ENCODE assay signal across 35 mouse cellular contexts in the genomic region with DNA sequence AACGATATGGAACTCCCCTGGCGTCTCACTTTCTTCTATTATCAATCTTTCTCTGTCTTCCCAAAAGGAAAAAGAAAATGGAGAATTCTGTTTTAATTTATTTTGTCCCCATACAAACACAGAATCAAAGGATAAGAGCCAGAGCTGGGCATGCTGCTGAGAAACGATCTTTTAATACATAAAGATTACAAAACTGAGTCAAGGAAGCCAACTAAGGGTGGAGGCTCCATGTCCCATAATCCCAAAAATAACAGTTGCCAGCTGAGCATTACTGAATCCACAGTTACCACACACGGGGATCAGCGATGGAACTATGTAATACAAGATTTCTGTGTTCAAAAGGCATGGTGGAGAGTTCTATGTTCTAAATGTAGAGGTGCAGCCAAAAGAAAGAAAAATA.
"Had no signal": no experiment of that assay in that cellular context is flagged by ENCODE, and none has a peak within 500 bp of the region (broad histone marks: within the 10 kb centered on the region; RNA-seq: fewer than 3 reads in every experiment).

No protein-coding gene starts in this region.

- H3K4me1 ChIP-seq: heart, embryonic 15.5 days; hindbrain, embryonic 12.5 days; hindbrain, embryonic 13.5 days; intestine, embryonic 15.5 days; kidney, embryonic 15.5 days had no signal

- H3K27ac ChIP-seq: heart, embryonic 13.5 days; heart, embryonic 15.5 days; hindbrain, embryonic 10.5 days; hindbrain, embryonic 12.5 days; hindbrain, embryonic 13.5 days; hindbrain, embryonic 14.5 days; hindbrain, embryonic 15.5 days; hindbrain, postnatal 0 days; intestine, embryonic 15.5 days; kidney, embryonic 15.5 days; kidney, postnatal 0 days; layer of hippocampus, adult 2 months; left cerebral cortex, adult 2 months had no signal

- H3K9ac ChIP-seq: heart, embryonic 12.5 days; heart, embryonic 13.5 days; heart, embryonic 15.5 days; hindbrain, embryonic 12.5 days; hindbrain, embryonic 13.5 days; hindbrain, embryonic 14.5 days; hindbrain, embryonic 15.5 days; intestine, embryonic 15.5 days; kidney, embryonic 15.5 days had no signal

- H3K4me2 ChIP-seq: heart, embryonic 11.5 days; heart, embryonic 12.5 days; heart, embryonic 13.5 days; heart, embryonic 15.5 days; hindbrain, embryonic 12.5 days; hindbrain, embryonic 13.5 days; hindbrain, embryonic 14.5 days; hindbrain, embryonic 15.5 days; intestine, embryonic 15.5 days; kidney, embryonic 15.5 days had no signal

- H3K4me3 ChIP-seq: heart, embryonic 12.5 days; heart, embryonic 13.5 days; heart, embryonic 15.5 days; hindbrain, embryonic 10.5 days; hindbrain, embryonic 12.5 days; hindbrain, embryonic 13.5 days; hindbrain, embryonic 15.5 days; intestine, embryonic 15.5 days; kidney, embryonic 15.5 days; layer of hippocampus, adult 2 months; left cerebral cortex, adult 2 months had no signal

- DNase-seq: heart, postnatal 10 days; heart, postnatal 14 days; heart, postnatal 36 days; heart, postnatal 4 days; kidney, adult 11 months; kidney, adult 18-20 months; kidney, adult 2 months; kidney, adult 8-10 months; kidney, adult 9 months; kidney, postnatal 10 days; kidney, postnatal 14 days; kidney, postnatal 25 days; kidney, postnatal 36 days; kidney, postnatal 4 days; layer of hippocampus, adult 9-11 months; layer of hippocampus, postnatal 36 days had no signal

- ATAC-seq: hindbrain, embryonic 16.5 days; hindbrain, postnatal 0 days; inflammation-experienced regulatory T-cells, adult 6 months; intestine, embryonic 15.5 days; intestine, embryonic 16.5 days; intestine, postnatal 0 days had no signal

- H3K9me3 ChIP-seq: heart, embryonic 12.5 days; heart, embryonic 13.5 days; heart, embryonic 15.5 days; hindbrain, embryonic 10.5 days; hindbrain, embryonic 12.5 days; hindbrain, embryonic 13.5 days; hindbrain, embryonic 15.5 days; intestine, embryonic 15.5 days; kidney, embryonic 15.5 days had no signal

- H3K36me3 ChIP-seq: heart, embryonic 12.5 days; heart, embryonic 13.5 days; heart, embryonic 15.5 days; hindbrain, embryonic 10.5 days; hindbrain, embryonic 12.5 days; hindbrain, embryonic 13.5 days; hindbrain, embryonic 15.5 days; intestine, embryonic 15.5 days; kidney, embryonic 15.5 days had no signal

- H3K27me3 ChIP-seq: heart, embryonic 12.5 days; heart, embryonic 13.5 days; heart, embryonic 15.5 days; hindbrain, embryonic 12.5 days; hindbrain, embryonic 13.5 days; hindbrain, embryonic 15.5 days; intestine, embryonic 15.5 days; kidney, embryonic 15.5 days had no signal
